Mouse (Mus musculus) layer of hippocampus, adult 11-12 months (tissue): Measurements from ENCODE around the gene Lipa.

Experiments
- DNase-seq: peaks from one replicate; pipeline ENCODE4 v3.0.0; 2022; ENCODE audit warnings: low spot score

The Lipa gene

DNA sequence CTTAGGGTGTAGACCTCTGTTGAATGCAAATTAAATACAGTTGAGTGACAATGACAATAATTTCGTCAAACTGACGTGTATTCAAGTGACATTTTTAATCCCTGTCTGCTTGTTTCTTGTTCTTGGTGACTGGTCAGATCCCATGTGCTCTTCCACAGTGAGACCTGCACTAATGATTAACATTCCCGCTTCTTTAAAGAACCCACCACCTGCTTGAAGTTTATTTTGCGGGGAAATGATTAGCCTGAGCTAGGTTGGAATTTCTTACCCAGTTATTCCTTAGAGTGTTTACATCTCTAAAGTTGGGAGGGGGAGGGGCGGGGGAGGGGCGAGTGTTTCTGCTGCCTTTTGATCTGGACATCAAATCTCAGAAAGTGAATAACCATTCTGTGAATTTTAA is 59.1 kb downstream of the Lipa start:
- no peak for DNase-seq

- no peak for DNase-seq
These were observed 62.8 kb downstream of the Lipa start for GRCm38 (mm10) chr19:34464453-34464852.

DNA sequence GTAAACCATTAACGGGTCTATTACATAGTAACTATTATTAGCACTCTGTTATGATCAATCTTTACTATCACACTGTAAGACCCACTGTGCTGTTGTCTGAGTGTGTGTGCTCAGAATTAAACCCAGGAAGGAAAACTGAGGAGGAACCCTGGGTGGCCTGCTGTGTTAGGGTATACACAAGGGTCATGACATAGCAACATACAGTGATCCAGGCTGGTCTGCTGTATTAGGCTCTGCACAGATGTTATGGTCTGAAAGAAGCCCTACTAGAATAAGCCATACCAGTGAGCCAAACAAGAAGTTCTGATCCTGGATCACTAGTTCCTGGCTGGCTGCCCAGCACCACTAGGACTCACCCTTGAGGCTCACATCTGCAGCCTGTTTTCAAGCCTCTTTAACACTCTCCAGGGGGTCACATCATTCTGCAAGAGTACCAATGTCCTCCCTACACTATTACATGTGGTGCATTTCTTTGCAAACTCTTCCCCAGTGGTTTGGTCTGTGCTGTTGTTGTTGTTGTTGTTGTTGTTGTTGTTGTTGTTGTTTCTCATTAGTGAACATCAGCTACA is 65.7 kb downstream of the Lipa start:
- no peak for DNase-seq

- no peak for DNase-seq
These were observed 76.4 kb downstream of the Lipa start for GRCm38 (mm10) chr19:34450784-34451370.

DNA sequence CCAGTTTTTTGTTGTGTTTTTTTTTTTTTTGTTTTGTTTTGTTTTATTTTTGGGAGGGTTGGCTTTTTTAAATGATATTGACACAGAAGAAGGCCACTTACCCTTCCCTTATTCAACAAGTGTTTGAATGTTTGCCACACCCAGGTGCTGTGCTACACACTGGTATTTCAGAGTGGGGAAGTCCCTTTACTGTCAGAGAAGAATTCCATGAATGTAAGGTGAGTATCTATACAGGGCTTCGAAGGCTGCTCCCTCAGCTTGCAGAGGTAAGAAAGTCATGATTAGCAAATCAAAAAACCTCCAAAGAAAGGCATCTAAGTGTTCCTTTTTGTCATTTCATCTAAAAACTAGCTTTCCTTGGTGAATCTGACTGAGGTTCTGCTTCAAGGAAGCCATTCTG is 78.4 kb downstream of the Lipa start:
- DNase-seq = no peak

DNA sequence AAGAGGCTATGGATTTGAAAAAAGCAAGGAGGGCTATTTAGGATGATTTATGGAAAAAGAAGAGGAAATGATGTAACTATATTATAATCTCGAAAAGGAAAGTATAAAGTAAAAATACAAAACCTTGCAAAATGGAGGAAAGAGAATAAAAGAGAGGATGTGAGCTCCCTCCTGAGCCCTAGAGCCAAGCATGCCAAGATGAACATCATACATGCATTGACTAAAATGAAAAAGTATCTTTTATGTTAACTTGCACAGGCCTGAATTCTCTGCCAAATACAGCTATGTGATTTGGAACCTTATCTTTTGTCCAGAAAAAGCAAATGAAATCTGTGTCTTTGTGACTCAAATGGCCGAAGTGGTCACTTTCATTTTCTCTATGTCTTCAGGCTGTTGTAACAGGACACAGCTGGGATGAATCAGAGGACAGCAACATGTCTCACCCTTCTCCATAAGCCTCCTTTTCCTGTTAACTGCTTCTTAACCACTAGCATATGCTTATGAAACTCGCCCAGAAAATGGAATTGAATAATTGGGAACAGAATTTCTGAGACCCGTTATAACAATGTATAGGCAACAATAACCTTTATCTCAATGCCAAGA is 81.8 kb downstream of the Lipa start:
- DNase-seq = no peak

DNA sequence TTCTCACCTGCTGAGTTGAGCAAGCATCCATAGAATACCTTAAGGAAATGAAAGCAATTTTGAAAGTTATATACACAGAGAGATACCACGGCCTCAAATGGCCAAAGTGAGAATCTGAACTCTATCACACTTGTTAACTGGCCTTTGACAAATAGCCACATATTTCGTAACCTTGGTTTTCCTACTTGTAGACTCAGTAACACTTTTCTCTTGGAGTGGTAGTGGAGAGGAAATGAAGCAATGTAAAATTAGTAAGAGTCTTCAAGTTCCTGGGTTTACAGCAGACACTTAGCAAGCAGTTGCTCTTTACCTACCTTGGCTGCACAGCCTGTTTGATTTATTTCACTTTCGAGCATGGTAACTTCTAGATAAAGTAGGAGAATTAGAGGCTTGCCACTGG is 82.5 kb downstream of the Lipa start:
- DNase-seq = no peak
